Mouse (Mus musculus) embryonic facial prominence, embryonic 13.5 days (tissue): ENCODE measurements around the gene Ccnc. TPM values are rescaled to one million over a fixed set of nuclear protein-coding genes. Genes with fewer than 3 reads are reported as not detected.

ENCODE experiments used
- ATAC-seq: fragments of 200-750 bp; cut with Nextera tagmentation; 2 replicates; pipeline ENCODE4 v1.8.0; 2017; ENCODE audit warnings: low read depth; ENCODE audit not compliant: insufficient number of reproducible peaks, insufficient read depth, low FRiP score, low TSS enrichment
- H3K27ac ChIP-seq: fragments of 300-500 bp; sonication (generic); 2 replicates; pipeline ENCODE4 v1.5.1; 2015; ENCODE audit warnings: moderate library complexity, mild to moderate bottlenecking, inconsistent platforms
- H3K27me3 ChIP-seq: fragments of 300-500 bp; sonication (generic); 2 replicates; pipeline ENCODE4 v1.6.1; 2015; ENCODE audit warnings: mild to moderate bottlenecking, inconsistent platforms
- H3K36me3 ChIP-seq: fragments of 300-500 bp; sonication (generic); 2 replicates; pipeline ENCODE4 v1.6.1; 2015; ENCODE audit warnings: mild to moderate bottlenecking, inconsistent platforms
- H3K4me1 ChIP-seq: fragments of 300-500 bp; sonication (generic); 2 replicates; pipeline ENCODE4 v1.6.1; 2015; ENCODE audit warnings: inconsistent platforms
- H3K4me2 ChIP-seq: fragments of 300-500 bp; sonication (generic); 2 replicates; pipeline ENCODE4 v1.6.1; 2015; ENCODE audit warnings: moderate library complexity, mild to moderate bottlenecking, inconsistent platforms
- H3K4me3 ChIP-seq: fragments of 300-500 bp; sonication (generic); 2 replicates; pipeline ENCODE4 v1.5.1; 2015; ENCODE audit warnings: mild to moderate bottlenecking, inconsistent platforms
- H3K9ac ChIP-seq: fragments of 300-500 bp; sonication (generic); 2 replicates; pipeline ENCODE4 v1.6.1; 2015; ENCODE audit warnings: mild to moderate bottlenecking, inconsistent platforms
- H3K9me3 ChIP-seq: fragments of 300-500 bp; sonication (generic); 2 replicates; pipeline ENCODE4 v1.6.1; 2016; ENCODE audit warnings: inconsistent platforms
- WGBS: fragments of 180-500 bp; shearing (Covaris S2); methylation state at CpG from one replicate; pipeline ENCODE4 v1.1.7; 2015; ENCODE audit warnings: mixed read lengths; 5-methylcytosine and 5-hydroxymethylcytosine counted together
- polyA plus RNA-seq: library from polyadenylated mRNA; unstranded; fragments of >200 nt; fragmentation: Nextera tagmentation; extraction: Ambion mirVana; gene quantifications from 2 replicates; pipeline ENCODE4 v1.2.1, GENCODE M21; 2015

Ccnc gene
- polyA plus RNA-seq, 1 experiment from 2014 or later, result 42.9 TPM

DNA sequence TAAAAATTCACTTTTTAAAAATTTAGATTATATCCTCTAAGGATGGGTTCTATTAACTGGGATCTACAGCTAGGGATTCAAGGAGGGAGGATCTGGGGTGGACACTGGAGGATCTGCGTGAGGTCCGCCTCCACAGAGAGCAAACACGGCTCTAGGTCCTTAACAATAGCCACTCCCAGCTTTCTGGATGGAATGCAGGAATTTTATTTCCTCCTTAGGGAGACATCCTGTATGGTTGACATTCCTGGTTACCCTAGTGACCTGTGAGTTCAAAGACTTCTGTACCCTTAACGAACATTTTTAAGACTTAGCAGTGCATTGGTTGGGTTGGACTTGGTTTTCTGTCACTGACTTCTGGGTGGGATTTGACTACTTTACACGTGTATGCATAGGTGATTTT is 18.2 kb downstream of the Ccnc start:
- WGBS, result 79% methylated on average over 5 of the region's 5 CpGs
- Histone ChIP-seq H3K36me3 (peaks cover 24% of the 10 kb centered on the region), H3K9ac (no peak overlapping the region), H3K4me1 (no peaks in the 10 kb centered on the region), H3K27me3 (no peaks in the 10 kb centered on the region), H3K4me3 (no peak overlapping the region), H3K9me3 (no peaks in the 10 kb centered on the region), H3K4me2 (no peak overlapping the region), H3K27ac (no peak overlapping the region)
- no peak for ATAC-seq

DNA sequence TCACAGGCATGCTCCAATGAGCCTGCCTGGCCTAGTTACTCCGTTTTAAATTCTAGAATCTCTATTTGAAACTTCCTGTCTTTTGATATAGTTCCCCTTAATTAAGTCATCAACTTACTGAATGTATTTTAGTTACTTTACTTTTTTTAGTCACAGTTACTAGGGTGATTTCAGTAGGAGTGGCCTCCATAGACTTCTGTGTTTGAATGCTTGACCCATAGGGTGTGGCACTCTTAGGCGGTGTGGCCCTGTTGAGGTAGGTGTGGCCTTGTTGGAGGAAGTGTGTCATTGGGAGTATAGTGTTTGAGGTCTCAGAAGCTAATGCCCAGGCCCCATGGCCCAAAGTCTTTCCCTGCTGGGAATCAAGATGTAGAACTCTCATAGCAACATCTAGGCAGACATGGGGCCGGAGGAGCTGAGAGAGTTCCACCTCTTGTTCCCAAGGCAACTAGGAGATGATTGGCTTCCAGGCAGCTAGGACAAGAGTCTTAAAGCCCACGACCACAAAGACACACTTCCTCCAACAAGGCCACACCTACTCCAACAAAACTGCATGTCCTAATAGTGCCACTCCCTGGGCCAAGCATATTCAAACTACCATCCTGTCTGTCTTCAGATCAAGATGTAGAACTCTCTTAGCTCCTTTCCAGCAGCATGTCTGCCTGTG is 27.8 kb downstream of the Ccnc start:
- H3K27me3 ChIP-seq, result no peaks in the 10 kb centered on the region

DNA sequence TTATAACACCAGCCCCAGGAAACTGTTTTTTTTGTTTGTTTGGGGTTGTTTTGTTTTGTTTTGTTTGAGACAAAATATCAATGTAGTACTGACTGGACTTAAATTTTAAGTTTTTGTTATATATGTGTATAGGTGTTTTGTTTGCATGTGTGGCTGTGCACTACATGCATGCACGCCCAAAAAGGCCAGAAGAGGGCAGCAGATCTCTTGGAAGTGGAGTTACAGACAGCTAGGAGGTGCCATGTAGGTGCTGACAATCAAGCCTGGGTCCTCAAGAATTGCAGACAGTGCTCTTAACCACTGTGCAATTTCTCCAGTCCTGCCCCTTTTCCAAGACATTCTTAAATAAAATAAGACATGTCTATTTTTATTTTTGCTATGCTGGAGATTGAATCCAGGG is 31.4 kb downstream of the Ccnc start:
- ATAC-seq, result no peak
- Histone ChIP-seq H3K9ac (no peak overlapping the region), H3K4me3 (no peak overlapping the region), H3K27me3 (no peaks in the 10 kb centered on the region), H3K9me3 (no peaks in the 10 kb centered on the region), H3K27ac (no peak overlapping the region), H3K4me1 (no peaks in the 10 kb centered on the region; the same call in 1 of the 2 replicates), H3K4me2 (no peak overlapping the region), H3K36me3 (peaks cover 8% of the 10 kb centered on the region)
- 59% methylated on average over 1 of the region's 1 CpGs for WGBS

More for the DNA sequence above, 27.8 kb downstream of the Ccnc start:
- H3K36me3 ChIP-seq, result peaks cover 11% of the 10 kb centered on the region
- no peak overlapping the region for H3K27ac ChIP-seq
- H3K4me1 ChIP-seq, result no peaks in the 10 kb centered on the region
- ATAC-seq, result no peak
- 69% methylated on average over 4 of the region's 4 CpGs for WGBS
- no peak overlapping the region for H3K9ac ChIP-seq
- no peak overlapping the region for H3K4me2 ChIP-seq
- no peak overlapping the region for H3K4me3 ChIP-seq
- H3K9me3 ChIP-seq, result no peaks in the 10 kb centered on the region

DNA sequence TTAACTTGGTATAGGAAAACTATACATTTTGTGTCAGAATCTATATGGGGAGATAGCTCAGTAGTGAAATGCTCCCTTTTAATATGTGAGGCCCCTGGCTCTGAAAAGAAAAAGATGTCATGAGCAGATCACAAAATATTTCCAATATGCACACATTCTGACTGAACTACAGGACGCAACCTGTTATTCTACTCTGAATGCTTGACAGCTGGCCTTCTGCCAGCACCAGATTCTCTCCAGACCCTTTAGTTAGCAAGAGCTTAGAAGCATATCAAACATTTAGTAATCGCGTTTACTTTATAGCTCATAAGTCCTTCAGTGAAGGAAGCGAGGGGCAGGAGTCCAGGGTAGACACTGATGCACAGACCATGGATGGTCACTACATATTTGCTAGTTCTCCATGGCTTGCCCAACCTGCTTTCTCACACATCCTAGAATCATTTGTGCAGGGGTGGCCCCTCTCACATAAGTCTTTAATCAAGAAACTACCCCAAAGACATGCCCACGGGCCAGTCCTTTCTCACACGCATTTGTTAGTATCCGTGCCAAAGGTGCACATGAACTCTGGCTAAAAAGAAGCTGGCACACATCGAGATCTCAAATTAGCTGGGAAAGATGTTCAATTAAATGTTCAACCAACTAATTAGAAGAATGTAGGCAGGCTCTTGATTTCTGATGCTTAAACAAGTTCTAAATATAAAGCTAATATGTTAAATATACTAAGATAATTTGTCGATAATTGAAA is 34.1 kb downstream of the Ccnc start:
- Histone ChIP-seq H3K9me3 (no peaks in the 10 kb centered on the region), H3K4me2 (no peak overlapping the region), H3K9ac (no peak overlapping the region), H3K4me1 (peaks cover 5% of the 10 kb centered on the region; the same call in 1 of the 2 replicates), H3K27me3 (no peaks in the 10 kb centered on the region), H3K4me3 (no peak overlapping the region), H3K36me3 (peaks cover 8% of the 10 kb centered on the region), H3K27ac (no peak overlapping the region)
- no peak for ATAC-seq
- WGBS, result 65% methylated on average over 9 of the region's 9 CpGs

DNA sequence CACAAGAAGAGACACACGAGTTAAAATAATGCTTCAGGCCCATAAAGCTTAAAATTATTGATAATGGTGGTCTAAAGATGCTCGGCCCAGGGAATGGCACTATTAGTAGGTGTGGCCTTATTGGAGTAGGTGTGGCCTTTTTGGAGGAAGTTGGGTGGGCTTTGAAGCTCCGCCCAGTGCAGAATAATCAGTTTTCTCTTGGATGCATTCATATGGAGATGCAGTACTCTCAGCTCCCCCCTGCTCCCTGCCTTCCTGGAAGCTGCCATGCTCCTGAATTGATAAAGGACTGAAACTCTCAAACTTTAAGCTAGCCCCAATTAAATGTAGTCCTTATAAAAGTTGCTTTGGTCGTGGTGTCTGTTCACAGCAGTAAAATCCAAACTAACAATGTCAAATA is 36.3 kb downstream of the Ccnc start:
- no peak overlapping the region for H3K4me3 ChIP-seq
- H3K27me3 ChIP-seq, result no peaks in the 10 kb centered on the region
- no peak overlapping the region for H3K27ac ChIP-seq
- H3K4me2 ChIP-seq, result no peak overlapping the region
- WGBS, result 73% methylated on average over 4 of the region's 4 CpGs
- no peaks in the 10 kb centered on the region for H3K9me3 ChIP-seq
- H3K9ac ChIP-seq, result no peak overlapping the region
- H3K4me1 ChIP-seq, result peaks cover 7% of the 10 kb centered on the region; the same call in 1 of the 2 replicates
- ATAC-seq, result no peak
- H3K36me3 ChIP-seq, result peaks cover 7% of the 10 kb centered on the region

DNA sequence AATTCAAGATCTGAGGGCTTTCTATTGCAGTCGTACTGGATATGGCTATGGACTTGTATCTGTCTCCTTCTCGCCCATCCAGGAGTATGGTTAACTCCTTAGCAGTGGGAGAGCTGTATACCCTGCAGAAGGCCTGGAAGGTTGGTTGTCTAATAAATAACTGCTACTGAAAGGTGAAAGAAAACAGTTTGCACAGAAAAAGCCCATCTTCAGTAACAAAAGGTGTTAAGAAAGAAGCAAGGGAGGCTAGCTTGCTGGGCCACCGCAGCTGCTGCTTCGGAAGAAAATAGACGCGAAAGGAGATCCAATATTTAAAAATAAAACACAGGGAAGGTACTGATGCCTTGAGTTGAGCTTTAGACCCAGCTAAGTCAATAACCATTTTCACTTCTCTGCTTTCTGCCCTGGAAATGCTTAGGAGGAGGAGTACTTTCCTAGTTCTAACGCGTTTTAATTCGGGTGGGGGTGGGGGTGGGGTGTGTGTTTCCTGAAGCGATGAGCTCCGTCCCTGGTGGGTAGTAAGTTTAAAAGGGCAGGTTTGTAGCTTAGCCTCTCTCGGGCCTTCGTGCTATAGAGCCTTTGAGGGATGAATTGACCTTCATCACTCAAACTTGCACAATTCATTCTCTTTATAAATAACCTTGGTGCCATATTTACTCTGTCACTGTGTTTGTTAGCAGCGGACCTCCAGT is 38.8 kb downstream of the Ccnc start:
- Histone ChIP-seq H3K9me3 (no peaks in the 10 kb centered on the region), H3K27ac (no peak overlapping the region), H3K4me1 (peaks cover 7% of the 10 kb centered on the region; the same call in 1 of the 2 replicates), H3K27me3 (no peaks in the 10 kb centered on the region), H3K9ac (peak overlapping the region; percentile 71), H3K4me2 (peak overlapping the region; percentile 64), H3K4me3 (peak overlapping the region; percentile 58), H3K36me3 (no peaks in the 10 kb centered on the region)
- WGBS, result 21% methylated on average over 14 of the region's 14 CpGs
- no peak for ATAC-seq

DNA sequence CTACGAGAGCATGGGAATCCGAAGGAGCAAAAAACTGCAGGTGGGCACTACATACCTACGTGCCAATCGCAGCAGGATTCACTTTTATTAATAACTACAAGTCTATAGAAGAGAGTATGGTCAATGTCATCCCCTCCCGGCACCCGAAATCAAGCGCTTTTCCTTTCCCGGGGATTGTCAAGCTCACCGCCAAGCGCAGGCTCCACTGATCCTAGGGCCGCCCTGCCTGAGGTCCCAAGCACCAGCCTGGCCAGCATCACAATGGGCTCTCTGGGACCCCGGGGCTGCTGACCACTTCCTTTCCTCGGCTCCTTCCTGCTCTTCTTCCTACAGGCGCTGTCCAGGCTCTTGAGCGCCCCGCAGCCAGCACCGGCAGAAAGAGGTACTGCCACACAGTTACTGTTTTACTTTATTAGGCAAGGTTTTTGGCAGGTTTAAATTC is 39.4 kb downstream of the Ccnc start, which contains the start of the genes Usp45 and Tstd3:
Gene Usp45 (plus strand): TSS at position 294 of the 442 bp plus-strand sequence.
Gene Tstd3 (minus strand): TSS at position 350 of the 442 bp plus-strand sequence.
- Histone ChIP-seq H3K9ac (peak within 1 kb of the TSS; percentile 71), H3K9me3 (no peaks in the 10 kb centered on the region), H3K4me1 (peaks cover 7% of the 10 kb centered on the region; the same call in 1 of the 2 replicates), H3K36me3 (no peaks in the 10 kb centered on the region), H3K27ac (no peak within 1 kb of the TSS), H3K4me3 (peak within 1 kb of the TSS; percentile 58), H3K27me3 (no peaks in the 10 kb centered on the region), H3K4me2 (peak within 1 kb of the TSS; percentile 64)
- 1% methylated on average over 17 of the region's 17 CpGs for WGBS
- ATAC-seq, result peak; percentile 62; the same call in 1 of the 2 replicates

DNA sequence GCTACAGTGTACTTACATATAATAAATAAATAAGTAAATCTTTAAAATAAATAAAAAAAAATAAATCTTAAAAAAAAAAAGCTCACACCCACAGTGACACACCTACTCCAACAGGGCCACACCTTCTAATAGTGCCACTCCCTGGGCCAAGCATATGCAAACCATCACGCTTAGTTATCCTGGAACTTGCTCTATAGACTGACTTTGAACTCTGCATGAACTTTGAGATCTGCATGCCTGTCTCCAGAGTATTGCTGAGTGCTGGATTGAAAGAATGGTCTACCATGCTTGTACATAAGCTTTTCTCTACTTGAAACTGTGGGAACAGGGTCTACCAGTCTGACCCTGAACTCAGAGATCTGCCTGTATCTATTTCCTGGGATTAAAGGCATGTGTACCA is 43.6 kb downstream of the Ccnc start:
- H3K9ac ChIP-seq, result no peak overlapping the region
- H3K27me3 ChIP-seq, result no peaks in the 10 kb centered on the region
- no peak for ATAC-seq
- H3K36me3 ChIP-seq, result no peaks in the 10 kb centered on the region
- H3K9me3 ChIP-seq, result no peaks in the 10 kb centered on the region
- no peak overlapping the region for H3K4me3 ChIP-seq
- 83% methylated on average over 1 of the region's 1 CpGs for WGBS
- no peak overlapping the region for H3K27ac ChIP-seq
- no peak overlapping the region for H3K4me2 ChIP-seq
- peaks cover 7% of the 10 kb centered on the region; the same call in 1 of the 2 replicates for H3K4me1 ChIP-seq

DNA sequence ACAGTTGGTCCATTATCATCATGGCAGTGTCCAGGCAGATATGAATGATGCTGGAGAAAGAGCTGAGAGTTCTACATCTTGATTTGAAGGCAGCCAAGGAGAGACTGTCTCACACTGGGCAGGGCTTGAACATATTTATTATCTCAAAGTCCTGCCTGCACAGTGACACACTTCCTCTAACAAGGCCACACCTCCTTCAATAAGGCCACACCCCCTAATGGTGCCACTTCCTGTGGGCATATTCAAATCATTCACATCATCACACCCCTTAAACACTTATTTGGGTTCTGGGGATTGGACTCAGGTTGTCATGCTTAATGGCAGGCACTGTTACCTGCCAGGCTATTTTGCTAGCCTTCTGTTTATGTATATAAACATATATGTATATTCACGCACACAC is 44.8 kb downstream of the Ccnc start:
- Histone ChIP-seq H3K27ac (no peak overlapping the region), H3K4me3 (no peak overlapping the region), H3K9ac (no peak overlapping the region), H3K9me3 (no peaks in the 10 kb centered on the region), H3K27me3 (no peaks in the 10 kb centered on the region), H3K36me3 (no peaks in the 10 kb centered on the region), H3K4me2 (no peak overlapping the region), H3K4me1 (peaks cover 3% of the 10 kb centered on the region; the same call in 1 of the 2 replicates)
- no peak for ATAC-seq
- WGBS, result 90% methylated on average over 1 of the region's 1 CpGs

DNA sequence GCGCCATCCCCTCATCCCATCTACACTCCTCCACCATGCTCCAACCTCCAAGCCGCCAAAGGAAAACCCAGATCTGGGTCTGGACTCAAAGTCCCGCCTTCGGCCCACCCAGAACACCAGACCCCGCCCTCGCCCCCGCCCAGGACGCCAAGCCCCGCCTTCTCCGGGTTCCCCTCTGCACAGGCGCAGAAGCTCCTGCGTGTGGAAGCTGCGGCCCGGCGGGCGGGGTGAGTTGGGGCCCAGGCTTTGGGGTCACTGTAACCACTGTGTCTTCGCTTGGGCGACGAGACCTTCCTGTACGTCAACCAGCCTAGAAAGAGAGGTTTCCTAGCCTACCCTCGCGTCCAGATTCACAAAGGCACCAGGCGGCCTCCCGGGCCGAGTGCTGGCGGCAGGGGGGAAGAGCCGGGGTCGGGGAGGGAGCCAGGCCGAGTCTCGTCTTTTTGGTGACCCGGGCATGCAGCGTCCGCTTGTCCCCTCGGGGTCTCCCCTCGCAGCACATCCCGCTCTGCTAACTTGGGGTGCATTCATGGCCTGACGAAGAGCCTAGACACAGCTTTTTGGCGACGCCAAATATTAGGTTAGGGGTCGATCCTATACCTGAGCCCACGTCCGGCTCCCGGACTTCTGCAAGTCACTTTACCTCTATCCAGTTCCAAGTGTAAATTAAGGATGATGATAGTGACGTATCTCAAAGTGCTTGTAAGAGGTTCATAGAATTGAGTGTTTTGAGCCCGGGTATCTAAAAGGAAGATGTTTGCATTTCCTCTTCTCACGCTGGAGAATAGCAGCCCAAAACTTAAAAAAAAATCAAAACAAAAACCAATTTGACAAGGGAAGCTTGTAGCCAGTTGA is 48.8 kb downstream of the Ccnc start:
- Histone ChIP-seq H3K4me1 (peaks cover 6% of the 10 kb centered on the region; the same call in 1 of the 2 replicates), H3K36me3 (peaks cover 7% of the 10 kb centered on the region), H3K4me2 (peak overlapping the region; percentile 73), H3K4me3 (peak overlapping the region; percentile 80), H3K27me3 (no peaks in the 10 kb centered on the region), H3K9ac (peak overlapping the region; percentile 86), H3K27ac (no peak overlapping the region), H3K9me3 (no peaks in the 10 kb centered on the region)
- under 1% methylated on average over 46 of the region's 46 CpGs for WGBS
- ATAC-seq, result peak; percentile 96

DNA sequence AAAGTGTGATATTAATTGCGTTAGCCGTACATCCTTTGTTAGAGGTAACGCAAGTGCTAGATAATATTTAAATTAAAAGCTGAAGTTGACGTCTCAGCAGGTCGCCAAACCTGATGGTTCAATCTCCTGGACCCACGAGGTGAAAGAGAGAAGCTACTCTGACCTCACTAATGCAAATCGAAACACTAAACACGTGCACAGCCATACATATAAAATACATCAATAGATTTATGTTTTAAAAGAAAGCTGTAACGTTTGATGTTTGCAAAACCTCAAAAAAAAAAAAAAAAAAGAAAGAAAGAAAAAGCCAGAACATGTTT is 49.4 kb downstream of the Ccnc start:
- Histone ChIP-seq H3K9ac (peak overlapping the region; percentile 86), H3K9me3 (no peaks in the 10 kb centered on the region), H3K27ac (no peak overlapping the region), H3K4me2 (peak overlapping the region; percentile 73), H3K36me3 (peaks cover 13% of the 10 kb centered on the region), H3K27me3 (no peaks in the 10 kb centered on the region), H3K4me1 (peaks cover 6% of the 10 kb centered on the region; the same call in 1 of the 2 replicates), H3K4me3 (peak overlapping the region; percentile 80)
- WGBS, result 7% methylated on average over 9 of the region's 9 CpGs
- no peak for ATAC-seq
